Mouse (Mus musculus): ENCODE results near the gene Prss53. TPM values are rescaled to one million over a fixed set of nuclear protein-coding genes. Genes with fewer than 3 reads are reported as not detected.

Prss53 gene
- 0.24 TPM for total RNA-seq (2023)

GRCm38 (mm10) chr7:127890798-127891197, at the start of gene Prss53:
Gene Prss53 (minus strand): TSS chr7:127890970.

DNA sequence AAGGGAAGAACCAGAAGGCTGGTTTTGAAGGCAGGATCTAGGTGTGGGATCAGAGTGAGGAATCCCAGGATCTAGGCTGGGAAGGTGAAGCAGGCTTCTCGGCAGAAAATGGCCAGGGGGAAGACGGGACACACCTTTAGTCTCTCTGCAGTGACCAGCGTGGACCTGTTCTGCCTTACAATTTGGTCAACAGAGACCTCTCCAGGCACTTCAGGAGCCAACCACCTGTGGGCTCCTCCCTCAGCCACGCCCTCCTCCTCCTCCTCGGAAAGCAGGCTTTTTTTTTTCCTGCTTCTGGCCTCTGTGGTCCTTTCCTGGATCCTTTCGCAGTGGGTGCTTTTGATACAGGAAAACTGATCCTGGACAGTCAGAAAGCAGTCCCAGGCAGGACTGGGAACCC, 39.2 kb upstream of the Prss53 start, which contains the start of gene Prss8:
TSS of gene Prss8 (minus strand) at position 182 of the 400 bp plus-strand sequence.

GRCm38 (mm10) chr7:127912190-127912871, 21.6 kb upstream of the Prss53 start, which contains the start of gene Kat8:
Gene Kat8 (plus strand): TSS chr7:127912516.

DNA sequence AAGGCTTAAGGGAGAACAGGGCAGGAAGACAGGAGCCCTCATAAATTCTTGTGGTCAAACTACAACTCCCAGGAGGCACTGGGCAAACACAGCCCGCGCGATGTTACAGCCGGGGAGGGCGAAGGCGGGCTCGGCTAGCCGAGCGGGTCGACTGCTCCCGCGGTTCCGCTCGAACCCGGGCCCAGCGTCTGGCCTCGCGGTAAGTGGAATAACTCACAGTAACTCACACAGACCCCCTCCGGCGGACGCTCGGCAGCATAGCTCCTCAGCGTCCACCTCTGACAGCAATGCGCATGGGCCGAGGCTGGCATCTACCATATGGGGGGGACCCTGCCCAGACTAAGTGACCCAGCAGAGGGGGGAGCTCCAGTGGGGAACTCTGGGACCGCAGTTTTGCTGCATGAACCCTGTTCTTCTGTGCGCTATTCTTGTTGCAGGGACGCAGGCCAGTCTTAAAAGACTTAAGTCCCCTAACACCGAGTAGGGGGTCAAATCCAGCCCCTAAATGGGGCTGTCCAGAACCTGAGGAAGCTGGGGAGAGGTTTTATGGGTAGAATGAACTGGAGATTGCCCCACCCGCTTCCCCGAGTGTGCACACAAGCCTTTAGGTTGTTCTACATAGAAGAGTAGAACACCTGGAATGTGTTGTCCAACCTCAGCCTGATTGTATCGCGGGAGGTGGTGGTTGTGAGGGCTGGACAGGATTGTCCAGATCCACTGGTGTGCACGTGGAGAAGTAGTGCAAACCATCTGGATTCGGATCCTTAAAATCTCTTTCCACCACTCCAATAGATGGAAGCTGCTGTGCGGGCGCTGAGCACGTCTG, 13.4 kb upstream of the Prss53 start, which contains the start of gene Bckdk:
TSS of gene Bckdk (plus strand) at position 112 of the 826 bp plus-strand sequence.

DNA sequence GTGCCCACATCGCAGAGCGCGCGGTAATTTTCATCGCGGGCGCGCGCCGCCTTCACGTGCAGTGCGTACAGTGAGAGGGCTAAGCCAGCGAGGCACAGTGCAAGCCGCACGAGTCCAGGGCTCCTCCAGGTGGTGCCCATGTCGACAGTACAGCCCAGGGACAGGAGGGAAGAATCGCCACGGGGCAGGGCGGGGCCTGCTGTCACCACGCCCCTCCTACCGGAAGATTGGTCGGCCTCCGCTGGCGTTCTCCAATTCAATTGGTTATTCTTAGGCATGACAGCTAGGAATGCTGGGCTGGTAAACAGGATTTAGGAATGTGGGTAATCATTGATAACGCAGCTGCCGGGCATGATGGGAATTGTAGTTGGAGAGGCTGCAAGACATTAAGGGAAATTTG, 4.7 kb upstream of the Prss53 start, which contains the start of the genes Gm21974 and Vkorc1:
TSS of gene Gm21974 (minus strand) at position 13 of the 400 bp plus-strand sequence.
TSS of gene Vkorc1 (minus strand) at position 176 of the 400 bp plus-strand sequence.

DNA sequence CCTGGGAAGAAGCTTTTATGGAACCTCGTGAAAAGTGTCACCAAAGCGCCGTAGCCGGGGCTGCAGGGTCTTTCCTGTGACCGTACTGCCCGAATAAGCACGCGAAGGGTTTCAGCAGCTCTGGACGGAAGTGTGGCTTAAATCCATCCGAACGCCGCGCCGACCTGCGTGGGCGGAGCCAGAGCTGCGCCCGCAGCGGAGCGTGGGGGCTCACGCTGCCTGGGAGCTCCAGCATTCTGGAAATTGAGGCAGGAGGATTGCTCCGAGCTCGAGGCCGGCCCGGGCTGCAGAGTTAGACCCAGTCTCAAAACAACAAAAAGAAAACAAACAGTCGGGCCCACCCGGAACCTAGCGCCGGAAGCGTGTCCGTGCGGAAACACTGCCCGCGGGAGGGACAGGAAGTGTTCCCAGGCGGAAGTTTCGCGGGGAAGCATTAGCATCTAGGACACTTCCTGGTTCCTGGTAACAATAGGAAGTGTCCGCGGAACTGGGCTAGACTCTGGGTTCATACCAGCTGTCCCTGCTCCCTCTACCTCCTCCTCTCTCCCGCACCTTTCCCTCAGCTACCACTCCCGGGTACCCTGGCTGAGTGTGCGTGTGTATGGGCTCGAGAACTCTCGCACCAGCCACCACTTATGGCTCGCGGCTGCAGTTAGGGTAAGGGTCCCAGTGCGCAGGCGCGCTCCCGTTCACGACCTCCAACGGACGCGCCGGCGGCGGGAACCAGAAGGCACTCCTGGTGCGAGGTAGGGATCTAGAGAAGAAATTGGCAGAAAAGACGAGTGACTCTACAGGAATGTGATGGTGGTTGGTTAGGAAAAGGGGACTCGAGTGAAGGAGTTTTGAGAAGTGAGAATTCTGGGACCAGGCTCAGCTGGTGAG, 14.1 kb downstream of the Prss53 start, which contains the start of gene Zfp668:
TSS of gene Zfp668 (minus strand) at position 362 of the 882 bp plus-strand sequence.

DNA sequence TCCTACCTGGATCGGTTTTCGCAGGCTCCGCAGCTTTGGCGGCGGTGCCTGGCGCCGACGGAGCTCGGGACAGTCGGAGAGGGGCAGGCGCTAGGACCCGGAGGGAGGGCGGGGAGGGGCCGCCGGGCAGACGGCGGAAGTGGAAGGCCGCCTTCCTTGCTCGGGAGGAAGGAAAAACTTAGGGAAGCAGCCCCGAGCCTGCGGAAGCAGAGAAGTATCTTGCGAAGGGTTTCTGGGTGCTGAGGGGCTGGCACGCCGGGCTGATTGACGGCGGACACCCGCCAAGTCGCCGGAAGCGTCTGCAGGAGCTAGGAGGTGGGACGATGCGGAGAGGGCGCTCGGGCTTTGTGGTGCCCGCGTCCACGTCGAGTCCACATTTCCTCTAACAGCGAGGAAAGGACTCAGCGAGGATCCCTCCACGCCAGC, 14.7 kb downstream of the Prss53 start, which contains the start of gene Zfp646:
TSS of gene Zfp646 (plus strand) at position 181 of the 426 bp plus-strand sequence.

Other genes with a start within 250 kb of the Prss53 start
- gene Bcl7c, start 182.0 kb downstream of the Prss53 start, total RNA-seq (2023), result 25.3 TPM
- gene Ctf1, start 178.2 kb downstream of the Prss53 start, total RNA-seq (2023), result not detected
- not detected for gene Ctf2, start 158.8 kb downstream of the Prss53 start, total RNA-seq (2023)
- 4.6 TPM for gene Fbxl19, start 146.4 kb downstream of the Prss53 start, total RNA-seq (2023)
- 13.8 TPM for gene Orai3, start 121.2 kb downstream of the Prss53 start, total RNA-seq (2023)
- 73.7 TPM for gene Setd1a, start 114.3 kb downstream of the Prss53 start, total RNA-seq (2023)
- not detected for gene Gm49388, start 105.4 kb downstream of the Prss53 start, total RNA-seq (2023)
- gene Hsd3b7, start 90.4 kb downstream of the Prss53 start, total RNA-seq (2023), result 3.0 TPM
- 110 TPM for gene Stx4a, start 66.7 kb downstream of the Prss53 start, total RNA-seq (2023)
- gene Stx1b, start 66.4 kb downstream of the Prss53 start, total RNA-seq (2023), result not detected
- gene Zfp646, start 14.7 kb downstream of the Prss53 start, total RNA-seq (2023), result 87.3 TPM
- gene Zfp668, start 14.1 kb downstream of the Prss53 start, total RNA-seq (2023), result 23.2 TPM
- not detected for gene Gm21974, start 4.5 kb upstream of the Prss53 start, total RNA-seq (2023)
- 13.8 TPM for gene Vkorc1, start 4.6 kb upstream of the Prss53 start, total RNA-seq (2023)
- gene Bckdk, start 13.1 kb upstream of the Prss53 start, total RNA-seq (2023), result 22.0 TPM
- gene Kat8, start 21.5 kb upstream of the Prss53 start, total RNA-seq (2023), result 41.4 TPM
- not detected for gene Prss8, start 39.1 kb upstream of the Prss53 start, total RNA-seq (2023)
- gene Prss36, start 55.8 kb upstream of the Prss53 start, total RNA-seq (2023), result 1.0 TPM
- 801 TPM for gene Fus, start 76.5 kb upstream of the Prss53 start, total RNA-seq (2023)
- 44.5 TPM for gene Pycard, start 102.9 kb upstream of the Prss53 start, total RNA-seq (2023)
- 1.2 TPM for gene Trim72, start 113.0 kb upstream of the Prss53 start, total RNA-seq (2023)
- 3.2 TPM for gene Itgam, start 171.7 kb upstream of the Prss53 start, total RNA-seq (2023)
- not detected for gene Gm49368, start 171.7 kb upstream of the Prss53 start, total RNA-seq (2023)
- gene Itgax, start 238.6 kb upstream of the Prss53 start, total RNA-seq (2023), result 5.7 TPM

Data from CD8-positive naive resting alpha-beta T cell, adult 57 days (primary cell).